Mouse (Mus musculus) spleen, postnatal 10 days (tissue): Measurements from ENCODE around the gene Trhr2.

Experiments used
- DNase-seq, 2 experiments: peaks; one replicate each; pipeline ENCODE4 v3.0.0; 2021 to 2022; ENCODE audit warnings: low spot score in 2 of 2

Trhr2 gene

DNA sequence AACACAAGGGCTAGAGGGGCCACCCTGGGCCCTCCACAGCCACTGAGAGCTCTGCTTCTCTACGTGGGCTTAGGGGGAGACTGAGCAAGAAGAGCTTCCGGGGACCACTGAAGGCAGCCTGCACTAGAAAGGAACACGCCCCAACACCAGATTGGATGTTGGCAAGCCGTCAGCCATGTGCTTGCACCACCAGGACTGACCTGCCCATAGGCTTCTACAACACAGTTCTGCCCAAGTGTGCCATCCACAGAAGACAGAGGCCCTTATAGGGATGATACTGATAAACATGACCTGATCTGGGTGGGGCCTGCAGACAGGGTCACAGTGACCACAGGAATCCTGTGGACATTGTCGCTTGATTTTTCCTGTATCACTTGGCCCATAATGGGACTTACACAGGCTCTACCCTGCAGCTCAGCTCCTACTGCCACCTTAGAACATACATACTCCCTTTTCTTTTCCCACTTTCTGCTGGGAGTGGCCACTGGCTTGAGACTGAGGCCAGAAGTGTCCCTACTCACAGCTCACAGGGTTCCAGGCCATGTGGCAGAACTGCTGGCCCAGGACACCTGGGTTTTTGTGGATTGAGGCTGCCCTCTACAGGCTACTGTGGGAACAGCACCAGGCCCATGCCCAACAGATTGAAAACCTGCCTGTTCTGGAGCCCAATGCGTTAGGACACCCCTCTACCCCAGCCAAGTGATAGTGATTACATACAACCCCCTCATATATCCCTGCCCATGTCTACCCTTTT, 27.6 kb downstream of the Trhr2 start:
- DNase-seq: peak; percentile 86 to 88

- no peak for DNase-seq
These were observed 29.4 kb downstream of the Trhr2 start for GRCm38 (mm10) chr8:122331134-122331523.

DNA sequence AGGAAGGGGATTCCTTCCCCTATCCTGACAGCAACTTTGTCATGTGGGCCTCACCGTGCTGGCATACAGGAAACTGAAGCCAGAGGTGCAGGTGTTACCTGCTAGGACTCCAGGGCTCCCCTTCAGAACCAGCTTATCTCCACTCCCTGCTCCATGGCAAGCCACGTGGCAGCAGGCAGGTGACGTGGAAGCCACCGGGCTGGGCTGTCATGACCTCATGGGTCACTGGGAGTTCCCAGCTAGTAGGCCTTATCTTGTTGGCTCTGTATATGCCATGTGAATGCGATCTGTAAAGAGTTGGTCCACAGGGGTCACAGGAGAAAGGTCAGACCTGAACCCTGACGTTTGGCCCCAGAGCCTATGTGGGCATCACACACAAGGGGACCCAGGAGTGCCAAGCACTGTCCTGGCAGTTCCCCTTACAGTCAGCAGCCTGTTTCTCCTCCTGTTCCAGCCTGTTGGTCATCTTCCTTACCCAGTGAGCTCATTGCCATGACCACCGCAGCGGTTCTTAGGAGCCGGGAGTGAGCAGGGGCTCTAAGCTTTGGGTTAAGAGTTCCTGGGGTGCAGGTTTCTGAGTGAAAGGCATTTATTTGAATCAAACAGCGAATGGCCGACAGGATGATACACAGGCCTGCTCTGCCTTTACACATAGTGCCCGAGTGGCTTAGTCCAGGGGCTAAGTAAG, 30.0 kb downstream of the Trhr2 start:
- peak in 1 of 2 experiments; percentile 44 for DNase-seq

DNA sequence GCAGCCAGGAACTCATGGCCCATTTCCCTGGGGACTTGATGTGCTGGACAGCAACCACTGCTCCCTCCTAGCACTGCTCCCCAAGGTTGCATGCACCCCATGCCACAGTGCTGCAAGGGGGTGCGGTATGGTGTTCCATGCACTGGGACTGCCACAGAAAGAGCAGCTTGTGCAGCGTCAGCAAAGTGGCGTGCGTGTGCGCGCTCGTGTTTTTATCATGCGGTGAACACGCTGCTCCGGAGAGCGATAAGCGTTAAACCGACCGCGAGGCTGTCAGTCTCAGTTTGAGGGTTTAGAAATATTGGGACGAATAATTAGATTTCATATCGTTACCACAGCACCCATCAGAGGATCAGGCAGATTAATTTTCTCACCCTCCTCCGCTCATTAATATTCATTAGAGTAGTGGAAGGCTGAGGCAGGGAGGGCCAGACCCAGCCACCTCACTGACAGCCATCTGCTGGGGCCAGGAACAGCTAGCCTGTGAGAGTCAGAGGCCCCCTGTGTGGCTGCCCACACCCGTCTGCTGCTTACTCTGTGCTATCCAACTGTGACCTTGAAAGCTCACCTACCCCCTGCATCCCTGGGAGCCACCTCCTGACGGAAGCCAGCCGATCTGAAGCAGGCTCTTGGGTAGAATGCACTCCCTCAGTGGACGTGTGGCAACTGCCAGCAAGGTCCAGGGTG, 30.9 kb downstream of the Trhr2 start:
- peak in 1 of 2 experiments; percentile 49 for DNase-seq

- DNase-seq: no peak
These were observed 31.5 kb downstream of the Trhr2 start for GRCm38 (mm10) chr8:122329072-122329471.

DNA sequence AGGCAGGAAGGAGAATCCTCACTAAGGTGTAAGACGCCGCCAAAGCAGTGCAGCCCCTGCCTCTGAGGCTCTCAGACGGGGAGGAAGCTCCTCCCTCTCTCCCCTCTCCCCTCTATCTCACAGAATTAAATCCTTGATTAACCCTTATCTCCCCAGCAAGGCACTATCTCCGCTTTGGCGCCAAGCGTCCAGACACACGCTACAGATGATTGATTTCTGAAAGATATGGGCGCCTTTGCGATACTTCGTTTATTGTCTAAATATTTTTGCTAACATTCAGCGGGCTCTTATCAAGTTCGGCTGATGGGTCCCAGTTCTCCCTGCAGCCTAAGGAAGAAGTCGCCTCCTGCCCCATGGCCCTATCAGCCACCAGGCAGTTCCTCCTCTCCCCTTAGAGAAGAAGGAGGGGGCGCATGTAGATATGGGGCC, 34.4 kb downstream of the Trhr2 start:
- no peak for DNase-seq

GRCm38 (mm10) chr8:122325196-122325595, 35.4 kb downstream of the Trhr2 start:
- DNase-seq: no peak

GRCm38 (mm10) chr8:122323951-122324402, 36.6 kb downstream of the Trhr2 start:
- DNase-seq: peak; percentile 44 to 68

- peak in 1 of 2 experiments; percentile 63 for DNase-seq
These were observed 37.8 kb downstream of the Trhr2 start for GRCm38 (mm10) chr8:122322792-122323191.

- peak in 1 of 2 experiments; percentile 61 for DNase-seq
These were observed 38.4 kb downstream of the Trhr2 start for GRCm38 (mm10) chr8:122322126-122322525.

DNA sequence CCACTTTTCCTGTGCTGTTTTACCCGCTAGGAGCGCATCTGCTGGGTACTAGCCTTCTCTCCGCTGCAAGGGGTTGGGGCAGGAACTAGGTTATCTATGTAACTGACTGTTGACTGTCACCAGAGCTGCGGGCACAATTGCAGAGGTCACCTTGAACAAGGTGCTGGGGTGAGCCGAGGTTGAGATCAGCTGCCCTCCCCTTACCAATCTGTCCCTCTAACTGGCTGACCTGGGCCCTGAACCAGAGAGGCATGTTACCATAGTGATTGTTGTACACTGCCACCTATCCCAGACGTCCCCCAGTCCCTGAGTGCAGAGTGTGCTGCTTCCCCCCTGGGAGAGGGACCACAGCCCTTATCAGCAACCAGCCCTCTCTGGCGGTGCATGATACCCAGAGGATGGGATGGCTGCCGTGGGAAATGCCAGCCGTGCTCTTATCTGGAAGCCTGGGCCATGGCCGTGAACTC, 39.1 kb downstream of the Trhr2 start:
- peak; percentile 82 to 88 for DNase-seq

GRCm38 (mm10) chr8:122320541-122320940, 40.0 kb downstream of the Trhr2 start:
- no peak for DNase-seq

DNA sequence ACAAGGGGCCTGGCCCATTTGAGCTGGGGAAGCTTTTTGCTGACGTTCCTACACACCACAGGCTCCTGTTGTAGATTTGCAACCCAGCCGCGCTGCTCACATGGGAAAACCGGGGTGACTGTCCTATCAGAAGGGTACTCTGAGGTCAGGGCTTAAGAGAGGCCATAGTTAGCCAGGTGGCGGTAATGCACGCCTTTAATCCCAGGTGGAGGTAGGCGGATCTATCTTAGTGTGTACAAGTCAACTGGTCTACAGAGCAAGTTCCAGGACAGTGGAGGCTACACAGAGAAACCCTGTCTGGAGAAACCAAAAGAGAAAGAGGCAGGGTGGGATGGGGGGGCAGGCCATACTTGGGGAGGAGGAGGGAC, 40.9 kb downstream of the Trhr2 start:
- no peak for DNase-seq

DNA sequence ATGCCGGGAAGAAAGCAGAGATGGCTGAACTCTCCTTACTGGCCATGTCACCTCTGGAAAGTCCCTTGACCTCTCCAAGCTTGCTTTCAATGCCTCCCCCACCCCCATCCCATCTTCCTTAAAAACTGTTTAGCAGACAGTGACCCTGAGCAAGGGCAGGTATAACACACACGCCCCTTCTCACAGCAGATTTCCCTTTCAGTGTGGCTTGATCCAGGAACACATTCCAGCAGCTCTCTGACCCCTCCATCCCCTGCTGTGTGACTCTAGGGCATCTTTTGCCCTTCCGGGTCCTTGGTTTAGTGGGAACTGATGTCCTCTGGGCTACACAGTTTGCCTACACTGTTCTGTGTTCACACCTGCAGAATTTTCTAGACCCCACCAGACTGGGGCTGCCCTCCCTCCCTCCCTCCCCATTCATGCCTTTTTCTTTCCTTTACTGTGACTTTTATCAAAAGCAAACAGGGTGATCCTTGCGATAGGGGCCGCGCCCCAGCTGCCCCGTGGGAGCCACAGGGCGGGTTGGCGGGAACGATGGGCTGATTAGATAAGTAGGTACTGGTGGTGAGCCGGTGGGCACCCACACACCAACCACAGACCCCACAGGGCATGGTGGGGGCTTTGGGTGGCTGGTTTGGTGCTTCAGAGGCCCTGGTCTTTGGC, 41.4 kb downstream of the Trhr2 start:
- no peak for DNase-seq

- no peak for DNase-seq
These were observed 42.5 kb downstream of the Trhr2 start for GRCm38 (mm10) chr8:122317918-122318475.

GRCm38 (mm10) chr8:122316402-122316801, 44.1 kb downstream of the Trhr2 start:
- DNase-seq: no peak

DNA sequence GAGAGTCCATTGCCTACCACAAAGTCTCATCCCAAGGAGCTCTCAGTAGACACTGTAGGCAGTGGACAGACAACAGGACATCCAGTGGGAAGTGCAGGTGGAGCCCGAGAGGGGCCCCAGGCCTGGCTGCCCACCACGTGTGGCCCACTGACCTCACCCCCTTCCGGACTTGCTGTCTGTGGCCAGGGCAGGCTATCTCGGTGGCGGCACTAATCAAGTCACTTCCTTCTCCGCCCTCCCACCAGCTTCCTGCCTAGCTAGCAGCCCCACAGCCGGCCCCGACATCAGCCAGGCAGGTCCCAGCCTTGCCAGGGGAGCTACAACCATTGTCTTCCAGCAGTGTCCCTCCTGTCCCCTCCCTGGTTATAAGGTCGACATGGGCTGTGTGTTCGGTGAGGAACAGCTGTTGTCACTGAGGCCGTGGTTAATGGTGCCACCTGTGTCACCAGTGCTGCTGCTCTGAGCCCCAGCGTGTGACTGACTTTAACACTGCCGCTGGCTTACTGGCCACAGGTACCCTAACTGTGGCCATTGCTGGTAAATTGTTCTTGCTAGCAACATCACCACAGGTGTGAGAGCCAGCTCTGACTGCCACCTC, 45.5 kb downstream of the Trhr2 start:
- DNase-seq: peak in 1 of 2 experiments; percentile 40

- DNase-seq: peak in 1 of 2 experiments; percentile 64
These were observed 47.2 kb downstream of the Trhr2 start for GRCm38 (mm10) chr8:122313310-122313709.

DNA sequence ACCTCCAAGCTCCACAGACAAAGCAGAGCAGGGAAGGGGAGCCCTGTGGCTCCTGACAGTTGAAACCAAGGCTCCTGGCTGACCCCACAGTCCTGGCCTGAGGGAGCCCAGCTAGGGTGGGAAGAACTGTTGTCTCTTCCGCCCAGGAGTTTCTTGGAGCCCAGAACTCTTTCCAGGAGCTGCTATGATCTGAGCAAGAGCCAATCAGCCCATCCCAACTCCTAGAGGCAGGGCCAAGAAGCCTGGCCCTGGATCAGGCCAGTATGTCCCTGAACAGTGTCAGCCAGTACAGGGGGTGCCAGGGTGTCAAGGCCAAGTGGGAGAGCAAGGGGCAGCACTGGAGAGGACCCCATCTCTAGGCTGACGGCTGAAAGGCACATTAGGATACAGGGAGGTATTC, 48.0 kb downstream of the Trhr2 start:
- DNase-seq: no peak

DNA sequence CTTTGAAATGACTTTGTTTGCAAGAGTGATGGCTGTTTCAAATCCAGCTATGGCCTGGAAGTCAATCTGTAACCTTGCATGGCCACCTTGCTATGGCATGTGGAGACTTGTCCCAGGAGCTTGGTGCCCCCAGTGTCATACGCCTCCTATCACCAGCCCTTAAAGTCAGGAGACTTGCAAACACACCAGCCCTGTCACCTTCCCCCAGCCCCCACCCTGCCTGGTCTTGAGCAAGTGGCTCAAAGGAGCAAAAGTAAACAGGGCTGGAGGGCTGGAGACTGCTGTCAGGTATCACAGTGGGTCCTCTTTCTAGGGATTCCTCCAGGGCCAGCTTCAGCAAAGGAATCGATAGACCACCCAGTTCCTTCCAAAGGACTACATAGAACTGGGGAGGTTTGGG, 49.4 kb downstream of the Trhr2 start:
- no peak for DNase-seq

- peak; percentile 81 to 84 for DNase-seq
These were observed 51.3 kb downstream of the Trhr2 start for GRCm38 (mm10) chr8:122309272-122309671.
